Mouse (Mus musculus): ENCODE results near the gene 9230104L09Rik.

DNA sequence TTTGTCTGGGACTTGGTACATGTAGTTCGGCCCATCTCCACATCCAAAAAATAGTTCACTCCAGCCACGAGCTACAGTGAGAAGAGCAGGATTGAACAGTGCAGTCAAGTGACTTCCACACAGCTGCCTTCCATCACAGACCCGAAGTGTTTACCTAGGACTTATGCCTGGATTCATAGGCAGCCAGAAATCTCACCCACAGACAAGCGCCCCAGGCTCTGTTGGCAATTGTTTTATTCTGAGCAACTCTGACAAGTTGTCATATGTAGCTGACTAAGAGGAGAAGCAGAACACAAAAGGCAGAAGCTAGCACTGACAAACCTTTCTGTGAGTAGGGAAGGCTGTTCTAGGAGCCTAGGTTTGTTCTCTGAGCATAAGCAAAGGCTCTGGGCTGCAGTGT is 8.0 kb upstream of the 9230104L09Rik start:
- TF ChIP-seq USF1 (IDR thresholded peaks at IDR 0.05; ENCODE audit: low read depth) (no peak), POLR2A (IDR thresholded peaks at IDR 0.05; ENCODE audit: insufficient read length, low read depth) (no peak), MYOG (IDR thresholded peaks at IDR 0.05; ENCODE audit: control insufficient read depth in 1 of 3, insufficient read depth in 1 of 3, insufficient read length in 2 of 3, low read depth in 2 of 3) (no peak)
